Mouse (Mus musculus) brain, embryonic 18.5 days (tissue): ENCODE results near the gene Ift81.

Experiments
- DNase-seq: peaks from one replicate; pipeline ENCODE4 v3.0.0-alpha.2; 2012; ENCODE audit warnings: low read depth, low spot score

Ift81 gene

DNA sequence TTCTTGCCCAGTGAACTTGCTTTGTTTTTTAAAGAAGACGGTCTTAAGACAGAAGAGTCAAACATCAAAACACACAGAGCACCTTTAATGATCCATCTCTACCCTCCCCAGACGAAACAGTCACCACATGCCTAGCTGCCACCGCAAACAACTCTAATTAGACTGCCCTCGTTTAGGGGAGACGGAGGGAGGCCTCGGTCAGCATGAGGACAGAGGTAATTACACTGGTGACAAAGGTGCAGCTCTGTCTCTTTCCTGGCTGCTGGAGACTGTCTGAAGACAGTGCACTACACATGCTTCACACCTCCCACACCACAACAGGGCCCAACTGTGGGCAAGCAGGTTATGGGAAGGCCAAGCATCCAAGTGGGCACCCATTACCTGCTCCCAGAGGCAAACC lies 66.5 kb downstream of the Ift81 start:
- no peak for DNase-seq

- DNase-seq, result no peak
Measured at GRCm38 (mm10) chr5:122547251-122547714, 67.0 kb downstream of the Ift81 start.

DNA sequence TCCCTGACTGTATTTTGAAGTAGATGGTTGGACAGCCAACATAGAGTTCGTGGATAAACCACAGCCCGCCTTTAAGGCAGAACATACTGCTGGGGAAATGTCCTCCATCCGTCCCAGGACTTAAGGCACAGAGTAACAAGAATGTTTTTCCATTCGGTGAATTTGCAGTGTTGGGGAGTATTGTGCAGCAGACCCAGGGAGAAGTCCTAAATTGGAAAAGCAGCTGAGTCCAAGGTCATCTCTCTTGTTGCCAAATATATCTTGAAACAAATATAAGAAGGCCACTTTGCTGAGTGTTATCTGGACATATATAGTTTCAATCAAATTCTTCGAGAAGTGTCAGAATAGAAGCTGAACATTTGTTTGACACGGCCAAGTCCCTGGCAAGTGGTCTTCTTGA lies 70.9 kb downstream of the Ift81 start:
- no peak for DNase-seq

- DNase-seq, result no peak
Measured at GRCm38 (mm10) chr5:122541871-122542270, 72.4 kb downstream of the Ift81 start.

DNA sequence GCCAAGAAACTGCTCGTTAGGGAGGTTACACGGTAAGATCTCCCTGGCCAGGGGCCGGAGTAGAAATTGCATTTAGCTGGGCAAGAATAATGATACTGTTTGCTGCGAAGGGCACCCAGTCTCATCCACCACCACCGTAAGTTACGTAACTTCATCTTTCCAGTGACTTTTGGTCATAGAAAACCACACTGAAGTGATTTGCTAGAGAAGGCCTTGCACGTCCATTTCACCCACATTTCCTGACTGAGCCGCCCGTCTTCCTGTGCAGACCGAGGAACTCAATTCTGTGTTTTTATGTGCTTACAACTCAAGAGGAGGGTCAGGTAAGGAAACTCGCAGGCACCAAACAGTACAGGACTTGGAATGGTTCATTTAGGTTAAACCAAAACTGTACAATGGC lies 76.2 kb downstream of the Ift81 start:
- no peak for DNase-seq

GRCm38 (mm10) chr5:122537654-122538053 lies 76.7 kb downstream of the Ift81 start:
- no peak for DNase-seq

DNA sequence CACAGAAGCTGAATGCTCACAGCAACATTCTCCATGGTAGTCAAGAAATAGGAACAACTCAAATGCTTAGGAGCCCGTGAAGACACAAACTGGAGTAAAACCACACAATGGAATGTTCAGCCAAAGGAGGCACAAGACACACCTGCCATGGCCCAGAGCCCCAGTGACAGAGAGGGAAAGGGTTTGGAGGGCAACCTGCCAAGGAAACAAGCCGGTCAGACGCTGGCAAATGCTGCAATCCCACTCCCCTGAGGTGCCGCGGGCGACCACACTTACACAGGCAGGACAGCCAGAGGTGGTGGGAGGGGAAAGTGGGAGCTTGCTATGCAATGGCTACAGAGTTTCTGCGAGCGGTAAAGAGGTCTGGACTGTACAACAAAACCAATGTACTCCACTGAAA lies 80.4 kb downstream of the Ift81 start:
- DNase-seq, result no peak

DNA sequence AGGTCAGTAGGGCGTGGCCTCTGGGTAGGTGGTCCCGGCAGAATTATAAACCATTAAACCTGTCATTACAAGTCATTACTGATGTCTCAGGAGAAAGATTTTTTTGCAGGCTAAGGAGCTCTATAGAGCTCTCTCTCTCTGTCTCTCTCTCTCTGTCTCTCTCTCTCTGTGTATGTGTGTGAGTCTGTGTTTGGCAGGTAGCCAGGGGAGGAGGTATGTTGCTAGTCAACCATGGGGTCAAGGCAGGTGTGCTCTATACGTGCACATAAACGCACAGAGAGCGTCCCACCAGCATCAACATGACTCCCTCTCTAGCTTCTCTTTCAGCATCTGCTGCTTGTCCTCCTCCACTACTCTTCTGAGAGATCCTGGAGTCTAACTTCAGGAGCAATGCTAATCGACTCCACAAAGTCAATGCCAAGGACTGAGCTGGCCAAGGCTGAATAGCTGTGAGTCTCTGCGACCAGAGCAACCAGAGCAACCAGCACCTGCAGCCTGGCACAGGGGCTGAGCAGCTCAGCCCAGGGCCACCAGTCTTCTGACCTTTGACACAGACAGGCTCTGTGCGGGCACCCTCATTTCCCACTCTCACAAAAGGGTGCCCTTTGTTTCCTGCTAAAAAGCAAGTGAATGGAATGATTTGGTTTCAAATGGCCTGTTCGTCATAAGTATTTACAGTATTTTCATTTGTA lies 84.3 kb downstream of the Ift81 start:
- no peak for DNase-seq

DNA sequence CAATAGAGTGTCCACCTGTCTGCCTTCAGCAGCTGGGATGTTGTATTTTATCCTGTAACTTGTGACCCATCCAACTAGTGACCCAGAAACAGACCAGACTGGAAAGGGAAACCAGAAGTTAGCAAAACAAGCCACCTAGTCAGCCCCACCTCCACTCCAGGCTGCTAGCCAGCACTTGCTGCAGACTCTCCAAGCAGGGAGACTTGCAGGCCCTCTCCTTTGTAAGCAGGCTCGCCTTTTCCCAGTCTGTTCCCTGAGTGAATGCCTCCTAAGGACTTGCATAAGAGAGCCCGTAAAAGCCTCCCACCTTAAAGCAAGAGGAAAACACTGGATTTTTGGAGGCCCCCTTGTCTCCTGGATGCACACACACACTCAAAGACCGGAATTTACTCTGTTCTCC lies 85.0 kb downstream of the Ift81 start:
- no peak for DNase-seq

DNA sequence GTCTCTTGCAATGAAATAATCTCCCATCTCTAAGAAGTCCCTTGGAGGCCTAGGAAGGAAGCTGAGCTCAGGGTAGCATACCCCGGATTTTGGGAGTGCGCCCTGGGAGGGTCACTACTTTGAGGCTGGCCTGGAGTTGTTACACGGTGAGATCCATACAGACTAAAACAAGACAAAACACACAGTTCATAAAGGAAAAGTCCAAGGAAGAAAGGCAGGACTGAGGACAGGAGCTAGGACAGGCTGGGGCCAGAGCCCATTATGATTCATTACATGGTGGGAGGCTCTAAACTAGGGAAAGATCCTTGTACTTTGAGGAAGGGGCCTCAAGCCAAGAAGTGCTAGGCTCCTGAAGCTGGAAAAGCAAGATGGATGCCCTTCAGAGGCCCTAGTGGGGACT lies 85.7 kb downstream of the Ift81 start:
- DNase-seq, result no peak

GRCm38 (mm10) chr5:122527761-122528160 lies 86.6 kb downstream of the Ift81 start:
- DNase-seq, result no peak

DNA sequence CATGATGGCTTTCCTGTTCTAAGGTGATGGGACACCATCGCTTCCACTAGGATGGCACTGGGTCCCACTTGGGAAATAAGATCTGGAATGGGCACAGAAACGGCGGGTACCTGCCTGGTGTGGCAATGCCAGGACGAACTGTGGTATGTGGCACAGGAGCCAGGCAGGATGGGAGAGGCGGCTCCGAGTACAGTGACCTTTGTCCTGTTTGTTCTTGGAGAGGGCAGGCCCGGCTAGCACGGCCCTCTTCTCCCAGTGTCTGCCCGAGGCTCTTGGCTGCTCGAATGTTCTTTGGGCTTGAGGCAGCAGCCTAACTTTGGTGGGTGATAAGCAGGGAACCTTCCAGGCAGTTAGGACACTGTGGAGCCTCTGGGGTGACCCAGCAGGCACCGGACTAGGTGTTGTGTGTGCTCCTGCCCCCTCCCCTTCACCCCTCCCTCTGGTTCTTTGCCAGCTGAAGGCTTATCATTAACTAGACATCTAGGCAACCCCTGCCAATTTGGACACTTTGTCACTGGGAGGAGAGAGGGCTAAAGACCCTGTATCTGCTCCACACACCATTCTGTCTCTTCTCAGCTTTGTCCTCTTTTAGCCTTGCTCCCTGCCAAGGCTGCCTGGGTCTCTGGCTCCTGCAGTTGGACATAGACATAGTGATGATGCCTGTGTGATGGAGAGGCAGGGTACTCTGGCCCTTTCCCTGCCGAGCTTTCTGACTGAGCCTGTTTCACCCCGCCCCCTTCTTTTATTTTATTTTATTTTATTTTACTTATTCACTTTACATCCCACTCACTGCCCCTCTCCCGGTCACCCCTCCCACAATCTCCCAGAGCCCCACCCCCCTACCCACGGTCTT lies 87.2 kb downstream of the Ift81 start:
- DNase-seq, result no peak

DNA sequence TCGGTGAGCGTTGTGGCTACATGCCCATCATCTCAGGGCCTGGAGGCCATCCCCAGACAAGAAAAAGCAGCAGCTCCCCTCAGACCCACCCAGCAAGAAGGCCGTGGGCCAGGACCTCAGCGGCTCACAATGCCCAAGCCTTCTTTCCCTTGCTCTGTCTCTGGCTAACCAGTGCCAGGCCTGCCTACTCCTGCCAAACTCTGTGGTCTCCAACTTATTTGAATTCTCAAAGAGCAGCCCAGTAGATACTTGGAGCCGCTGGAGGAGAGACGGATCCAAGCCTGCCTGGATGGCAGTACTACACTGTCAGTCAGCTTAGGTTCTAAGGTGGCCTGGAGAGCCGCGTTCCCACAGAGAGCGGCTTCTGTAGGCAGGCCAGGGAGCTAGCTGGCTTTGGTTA lies 87.9 kb downstream of the Ift81 start:
- DNase-seq, result no peak

GRCm38 (mm10) chr5:122525238-122525931 lies 88.9 kb downstream of the Ift81 start:
- no peak for DNase-seq

DNA sequence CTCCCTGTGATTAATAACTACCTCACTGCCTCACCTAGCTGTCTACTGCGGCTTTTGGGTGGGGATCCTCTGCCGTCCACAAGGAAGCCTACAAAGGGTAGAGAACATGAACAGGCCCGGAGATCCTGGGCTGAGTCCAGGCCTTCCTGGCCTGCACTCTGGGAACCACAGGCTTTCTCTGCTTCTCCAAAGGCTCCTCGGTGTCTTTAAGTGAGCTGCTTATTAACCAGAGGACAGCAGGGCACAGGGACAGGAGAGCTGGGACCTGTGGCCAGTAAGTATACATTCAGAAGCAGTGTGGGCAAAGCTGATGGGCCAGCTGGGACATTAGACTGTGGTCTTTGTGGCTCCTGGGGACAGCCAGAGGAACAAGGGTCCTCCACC lies 89.5 kb downstream of the Ift81 start:
- no peak for DNase-seq

- DNase-seq, result no peak
Measured at GRCm38 (mm10) chr5:122524244-122524643, 90.1 kb downstream of the Ift81 start.

DNA sequence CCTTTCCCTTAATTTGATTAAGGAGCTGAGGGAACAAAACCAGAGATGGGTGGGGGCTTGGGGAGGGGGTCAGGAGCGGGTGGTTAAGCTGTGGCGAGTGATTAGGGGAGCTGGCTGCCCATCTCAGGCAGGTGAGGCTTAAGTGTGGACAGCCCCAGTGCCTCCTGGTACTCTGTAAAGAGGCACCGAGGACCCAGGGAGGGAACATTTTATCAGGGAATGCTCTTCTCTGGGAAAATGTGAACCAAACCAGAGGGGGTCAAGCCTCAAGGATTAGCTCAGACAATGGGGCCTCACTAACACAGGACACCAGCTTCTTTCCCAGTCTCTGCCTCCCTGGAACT lies 93.2 kb downstream of the Ift81 start:
- no peak for DNase-seq

DNA sequence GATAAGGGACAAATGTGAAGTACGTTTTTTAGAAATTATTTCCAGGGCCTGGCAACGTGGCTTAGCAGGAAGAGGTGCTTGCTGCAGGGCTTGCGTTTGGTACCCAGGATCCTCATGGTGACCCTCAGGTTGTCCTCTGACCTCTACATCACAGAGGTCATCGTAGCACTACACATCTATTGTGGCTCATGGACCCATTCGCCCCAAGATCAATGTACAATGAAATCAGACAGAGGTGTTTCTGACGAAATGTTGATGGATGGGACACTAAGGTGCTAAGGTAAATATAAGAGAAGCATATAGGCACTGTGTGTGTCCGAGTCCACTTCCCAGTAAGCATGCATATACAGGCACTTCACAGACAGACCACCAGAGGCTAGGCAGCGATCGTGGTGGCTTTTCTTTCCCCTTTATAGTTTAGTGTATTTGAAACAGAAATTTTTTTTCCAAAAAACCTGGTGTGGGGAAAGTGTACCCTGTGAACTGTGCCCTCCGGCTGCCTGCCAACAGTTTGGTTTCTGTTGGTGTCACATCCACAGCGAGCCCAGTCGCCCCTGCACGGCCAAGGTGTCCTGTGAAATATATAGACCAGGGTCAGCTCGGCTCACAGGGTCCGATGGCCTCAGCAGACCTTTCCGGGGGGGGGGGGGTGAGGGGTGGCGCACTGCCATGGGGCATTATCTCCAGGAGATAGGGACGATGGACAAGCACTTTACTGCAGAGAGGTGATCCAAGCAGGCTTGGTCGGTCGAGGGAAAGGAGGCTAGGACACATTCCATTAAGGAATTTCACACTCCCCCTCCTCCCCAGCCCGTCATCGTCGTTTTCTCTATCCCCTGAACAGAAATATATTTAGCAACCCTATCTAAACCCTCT lies 93.8 kb downstream of the Ift81 start:
- DNase-seq, result no peak

- DNase-seq, result no peak
Measured at GRCm38 (mm10) chr5:122519043-122519660, 95.2 kb downstream of the Ift81 start.

GRCm38 (mm10) chr5:122518247-122518646 lies 96.1 kb downstream of the Ift81 start:
- DNase-seq, result no peak

DNA sequence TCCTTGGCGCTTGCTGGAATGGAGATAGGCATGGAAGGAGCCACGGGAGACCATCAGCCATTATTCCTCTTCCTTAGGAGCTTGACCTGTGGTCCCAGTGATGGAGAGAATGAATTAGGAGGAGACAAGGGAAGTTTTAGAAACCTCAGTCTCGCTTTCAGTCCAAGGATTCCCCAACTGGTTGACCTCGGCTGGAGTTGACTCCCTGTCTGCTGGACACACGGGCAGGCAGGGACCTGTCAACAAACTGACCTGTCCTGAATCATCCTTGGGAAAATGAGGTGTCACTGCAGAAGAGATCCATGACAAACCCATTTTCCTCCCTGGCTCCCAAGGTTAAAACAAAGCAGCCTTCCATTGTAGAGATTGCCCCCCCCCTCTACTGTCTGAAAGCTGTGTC lies 97.4 kb downstream of the Ift81 start:
- DNase-seq, result no peak
